Mouse (Mus musculus): ENCODE measurements at regions not wholly inside any gene's neighbourhood (a gene's known extent, or its start where the extent isn't known, plus 50 kb on each side); places are given as distances from the start of the nearest gene placed in this dataset.

DNA sequence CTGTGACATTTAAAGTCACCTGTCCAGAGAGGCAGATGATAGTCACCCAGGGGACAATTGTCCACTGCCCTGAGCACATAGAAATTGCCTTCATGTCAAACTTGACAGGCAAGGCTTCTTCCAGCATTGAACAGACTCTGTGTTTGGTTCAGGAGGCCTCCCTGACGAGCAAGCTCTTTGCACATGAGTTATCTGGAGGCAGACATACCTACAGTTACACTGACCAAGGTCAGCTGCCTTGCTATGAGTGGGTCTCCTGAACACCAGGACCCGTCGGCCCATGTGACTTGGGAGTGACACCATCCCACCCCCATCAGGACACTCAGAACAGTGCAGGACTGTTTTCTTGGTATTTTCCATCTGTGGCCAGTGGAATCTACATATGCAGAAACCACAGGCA lies 282.3 kb upstream of the Irx4 start:
- no peak for DNase-seq (ENCODE audit: low spot score)
- 63% methylated on average over 3 of the region's 3 CpGs for WGBS
- Histone ChIP-seq H3K4me2 (ENCODE audit: low read depth, low read length) (no peak overlapping the region), H3K9ac (ENCODE audit: low read depth, low read length) (no peak overlapping the region), H3K4me3 (ENCODE audit: low read depth, low read length) (no peak overlapping the region), H3K9me3 (ENCODE audit: control insufficient read depth, low read length) (no peaks in the 10 kb centered on the region), H3K36me3 (ENCODE audit: control insufficient read depth, insufficient read depth, low read length) (no peaks in the 10 kb centered on the region), H3K27ac (replicated peaks; ENCODE audit: low read depth, low read length) (no peak overlapping the region), H3K27me3 (replicated peaks; ENCODE audit: control insufficient read depth, insufficient read depth, low read length) (no peaks in the 10 kb centered on the region), H3K4me1 (ENCODE audit: control insufficient read depth, insufficient read depth, low read length) (no peaks in the 10 kb centered on the region)
- no peak for ATAC-seq (ENCODE audit: low read depth)

DNA sequence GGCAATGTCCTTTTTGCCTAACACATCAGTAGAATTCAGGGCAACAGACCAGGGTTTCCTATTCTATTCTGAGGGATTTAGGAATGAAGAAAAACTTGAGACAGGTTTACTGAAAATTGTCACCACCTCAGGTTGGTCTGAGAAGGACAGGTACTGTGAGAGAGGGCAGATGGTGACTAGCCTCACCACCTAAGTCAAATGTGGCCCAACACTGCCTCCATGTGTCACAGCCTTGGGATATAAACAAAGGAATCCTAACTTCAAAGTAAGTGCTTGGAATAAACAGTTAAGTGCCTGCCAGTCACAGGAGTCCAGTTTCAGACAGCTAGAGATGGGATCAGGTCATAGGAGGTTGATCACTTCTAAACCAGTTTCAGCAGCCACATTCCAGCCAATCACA lies 281.3 kb upstream of the Irx4 start:
- H3K4me2 ChIP-seq (ENCODE audit: low read depth, low read length), result no peak overlapping the region
- no peaks in the 10 kb centered on the region for H3K9me3 ChIP-seq (ENCODE audit: control insufficient read depth, low read length)
- H3K9ac ChIP-seq (ENCODE audit: low read depth, low read length), result no peak overlapping the region
- no peaks in the 10 kb centered on the region for H3K36me3 ChIP-seq (ENCODE audit: control insufficient read depth, insufficient read depth, low read length)
- DNase-seq (ENCODE audit: low spot score) (no peak), ATAC-seq (ENCODE audit: low read depth) (no peak)
- H3K27me3 ChIP-seq (replicated peaks; ENCODE audit: control insufficient read depth, insufficient read depth, low read length), result no peaks in the 10 kb centered on the region
- no peaks in the 10 kb centered on the region for H3K4me1 ChIP-seq (ENCODE audit: control insufficient read depth, insufficient read depth, low read length)
- no peak overlapping the region for H3K27ac ChIP-seq (replicated peaks; ENCODE audit: low read depth, low read length)
- no peak overlapping the region for H3K4me3 ChIP-seq (ENCODE audit: low read depth, low read length)

DNA sequence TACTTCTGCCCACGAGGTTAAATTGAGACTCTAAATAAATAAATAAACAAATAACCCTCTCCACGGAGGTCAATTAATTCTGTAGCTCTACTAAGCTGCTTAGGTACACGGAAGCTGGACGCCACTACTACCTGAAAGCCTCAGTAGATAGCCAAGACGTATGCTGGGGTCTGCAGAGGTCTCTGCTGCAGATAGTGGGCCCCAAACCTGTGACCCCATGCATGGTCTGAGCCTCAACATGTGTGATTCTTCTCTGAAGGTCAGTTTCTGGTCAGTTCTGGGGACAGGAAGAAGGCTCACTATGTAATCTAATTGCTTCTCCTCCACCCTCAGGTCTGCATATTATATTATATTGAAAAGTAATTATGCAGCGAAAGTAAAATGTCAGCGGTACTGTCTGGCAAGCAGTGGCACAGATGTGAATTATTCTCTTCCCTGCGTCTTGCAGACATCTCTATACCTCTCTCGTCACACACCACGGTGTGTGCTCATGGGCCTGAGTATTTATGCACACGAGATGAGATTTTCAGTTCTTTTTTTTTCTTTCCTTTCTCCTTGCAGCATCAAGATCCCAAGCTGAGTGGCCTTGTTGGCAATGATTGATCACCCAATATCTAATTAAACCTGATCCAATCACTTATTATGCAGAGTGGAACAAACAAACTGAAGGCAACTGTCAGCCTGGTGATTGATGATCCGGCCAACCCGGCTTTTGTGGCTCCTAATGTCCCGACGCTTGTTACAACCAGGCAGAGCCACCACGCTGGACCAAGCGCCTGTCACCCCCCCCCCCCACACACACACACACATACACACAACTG lies 267.5 kb upstream of the Irx4 start:
- no peaks in the 10 kb centered on the region for H3K9me3 ChIP-seq (ENCODE audit: control insufficient read depth, low read length)
- ATAC-seq (ENCODE audit: low read depth) (no peak), DNase-seq (ENCODE audit: low spot score) (no peak)
- no peaks in the 10 kb centered on the region for H3K27me3 ChIP-seq (replicated peaks; ENCODE audit: control insufficient read depth, insufficient read depth, low read length)
- H3K9ac ChIP-seq (ENCODE audit: low read depth, low read length), result no peak overlapping the region
- no peak overlapping the region for H3K27ac ChIP-seq (replicated peaks; ENCODE audit: low read depth, low read length)
- no peaks in the 10 kb centered on the region for H3K4me1 ChIP-seq (ENCODE audit: control insufficient read depth, insufficient read depth, low read length)
- H3K4me2 ChIP-seq (ENCODE audit: low read depth, low read length), result no peak overlapping the region
- H3K36me3 ChIP-seq (ENCODE audit: control insufficient read depth, insufficient read depth, low read length), result no peaks in the 10 kb centered on the region
- WGBS, result 68% methylated on average over 17 of the region's 17 CpGs
- no peak overlapping the region for H3K4me3 ChIP-seq (ENCODE audit: low read depth, low read length)

DNA sequence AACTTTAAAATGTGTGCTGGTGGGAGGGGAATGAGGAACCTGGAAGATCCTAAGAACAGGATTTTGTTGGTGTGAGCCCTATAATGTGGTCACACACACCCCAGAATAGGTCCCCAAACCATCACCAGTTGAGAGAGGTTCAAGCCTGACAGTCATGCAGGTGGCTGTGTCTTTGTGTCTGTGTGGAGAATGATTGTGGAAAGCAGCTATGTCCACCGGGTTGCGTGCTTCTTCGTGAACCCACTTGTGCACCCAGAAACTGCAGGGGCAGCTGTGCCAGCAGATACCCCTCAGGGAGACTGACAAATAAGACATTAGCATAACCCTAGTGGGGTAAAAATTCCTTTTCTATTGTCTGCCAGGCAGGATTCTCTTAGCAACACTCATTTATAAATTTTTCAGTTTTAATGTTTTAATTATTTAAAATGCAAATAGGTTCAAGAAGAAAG lies 266.8 kb upstream of the Irx4 start:
- Histone ChIP-seq H3K27ac (replicated peaks; ENCODE audit: low read depth, low read length) (no peak overlapping the region), H3K4me1 (ENCODE audit: control insufficient read depth, insufficient read depth, low read length) (no peaks in the 10 kb centered on the region), H3K4me3 (ENCODE audit: low read depth, low read length) (no peak overlapping the region), H3K27me3 (replicated peaks; ENCODE audit: control insufficient read depth, insufficient read depth, low read length) (no peaks in the 10 kb centered on the region), H3K36me3 (ENCODE audit: control insufficient read depth, insufficient read depth, low read length) (no peaks in the 10 kb centered on the region), H3K9ac (ENCODE audit: low read depth, low read length) (no peak overlapping the region), H3K9me3 (ENCODE audit: control insufficient read depth, low read length) (no peaks in the 10 kb centered on the region), H3K4me2 (ENCODE audit: low read depth, low read length) (no peak overlapping the region)
- WGBS, result 89% methylated on average over 3 of the region's 3 CpGs
- no peak for ATAC-seq (ENCODE audit: low read depth)
- DNase-seq (ENCODE audit: low spot score), result no peak

DNA sequence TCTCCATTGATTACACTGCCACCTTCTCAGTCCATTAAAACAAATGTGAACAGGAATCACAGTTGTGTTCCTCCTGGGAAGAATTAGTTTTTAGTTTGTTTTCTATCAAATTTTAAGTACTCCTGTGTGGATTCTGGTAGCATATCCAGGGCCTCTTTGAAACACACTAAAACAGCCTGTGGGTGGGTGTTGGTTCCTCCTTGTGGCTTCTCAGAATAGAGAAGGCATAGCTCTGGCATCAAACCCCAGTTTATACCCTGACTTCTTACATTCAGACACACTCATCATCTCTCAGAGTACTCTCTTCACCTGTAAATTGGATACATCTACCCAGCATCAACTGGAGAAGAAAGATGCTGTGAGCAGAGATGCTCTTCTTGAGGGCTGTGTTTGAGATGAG lies 265.7 kb upstream of the Irx4 start:
- Histone ChIP-seq H3K4me3 (ENCODE audit: low read depth, low read length) (no peak overlapping the region), H3K27me3 (replicated peaks; ENCODE audit: control insufficient read depth, insufficient read depth, low read length) (no peaks in the 10 kb centered on the region), H3K27ac (replicated peaks; ENCODE audit: low read depth, low read length) (no peak overlapping the region), H3K4me1 (ENCODE audit: control insufficient read depth, insufficient read depth, low read length) (no peaks in the 10 kb centered on the region), H3K36me3 (ENCODE audit: control insufficient read depth, insufficient read depth, low read length) (no peaks in the 10 kb centered on the region), H3K9me3 (ENCODE audit: control insufficient read depth, low read length) (no peaks in the 10 kb centered on the region), H3K4me2 (ENCODE audit: low read depth, low read length) (no peak overlapping the region), H3K9ac (ENCODE audit: low read depth, low read length) (no peak overlapping the region)
- DNase-seq (ENCODE audit: low spot score) (no peak), ATAC-seq (ENCODE audit: low read depth) (no peak)

DNA sequence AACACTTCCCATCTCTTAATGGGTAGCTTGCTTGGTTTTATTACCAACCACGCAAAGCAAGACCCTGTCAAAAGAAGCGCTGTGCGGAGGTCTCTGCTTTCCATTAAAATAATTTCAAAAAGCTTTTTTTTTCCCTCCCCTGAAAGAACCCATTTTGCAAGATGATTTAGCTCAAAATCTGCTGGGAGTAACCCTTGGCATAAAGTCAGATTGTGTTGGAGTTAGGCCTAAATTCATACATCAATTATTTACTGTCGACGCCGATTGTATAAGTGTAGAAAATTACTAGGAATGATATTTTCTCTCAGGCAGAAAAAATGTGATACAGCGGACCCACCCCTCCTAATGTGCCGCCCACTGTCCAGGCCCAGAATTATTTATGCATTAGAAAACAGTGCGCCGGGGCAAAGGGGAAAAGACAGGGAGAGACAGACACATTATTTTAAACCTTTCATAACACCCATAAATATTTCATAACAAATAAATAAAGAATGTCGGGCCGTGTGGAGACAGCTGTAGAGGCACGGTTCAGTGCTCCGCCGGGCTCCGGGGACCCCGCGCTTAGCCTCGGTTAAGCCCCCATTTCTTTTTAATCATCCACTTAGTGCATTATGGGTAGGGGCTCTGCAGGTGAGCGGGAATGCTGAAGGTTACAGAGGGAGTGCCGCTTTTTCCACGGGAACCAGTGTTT lies 251.3 kb upstream of the Irx4 start:
- H3K9ac ChIP-seq (ENCODE audit: low read depth, low read length), result no peak overlapping the region
- H3K4me1 ChIP-seq (ENCODE audit: control insufficient read depth, insufficient read depth, low read length), result no peaks in the 10 kb centered on the region
- H3K27me3 ChIP-seq (replicated peaks; ENCODE audit: control insufficient read depth, insufficient read depth, low read length), result no peaks in the 10 kb centered on the region
- DNase-seq (ENCODE audit: low spot score) (peak; percentile 20), ATAC-seq (ENCODE audit: low read depth) (peak; percentile 47; the same call in 1 of the 2 replicates)
- H3K36me3 ChIP-seq (ENCODE audit: control insufficient read depth, insufficient read depth, low read length), result no peaks in the 10 kb centered on the region
- H3K4me3 ChIP-seq (ENCODE audit: low read depth, low read length), result no peak overlapping the region
- peak overlapping the region; percentile 27; the same call in 1 of the 2 replicates for H3K4me2 ChIP-seq (ENCODE audit: low read depth, low read length)
- no peak overlapping the region for H3K27ac ChIP-seq (replicated peaks; ENCODE audit: low read depth, low read length)
- 44% methylated on average over 22 of the region's 22 CpGs for WGBS
- H3K9me3 ChIP-seq (ENCODE audit: control insufficient read depth, low read length), result no peaks in the 10 kb centered on the region

DNA sequence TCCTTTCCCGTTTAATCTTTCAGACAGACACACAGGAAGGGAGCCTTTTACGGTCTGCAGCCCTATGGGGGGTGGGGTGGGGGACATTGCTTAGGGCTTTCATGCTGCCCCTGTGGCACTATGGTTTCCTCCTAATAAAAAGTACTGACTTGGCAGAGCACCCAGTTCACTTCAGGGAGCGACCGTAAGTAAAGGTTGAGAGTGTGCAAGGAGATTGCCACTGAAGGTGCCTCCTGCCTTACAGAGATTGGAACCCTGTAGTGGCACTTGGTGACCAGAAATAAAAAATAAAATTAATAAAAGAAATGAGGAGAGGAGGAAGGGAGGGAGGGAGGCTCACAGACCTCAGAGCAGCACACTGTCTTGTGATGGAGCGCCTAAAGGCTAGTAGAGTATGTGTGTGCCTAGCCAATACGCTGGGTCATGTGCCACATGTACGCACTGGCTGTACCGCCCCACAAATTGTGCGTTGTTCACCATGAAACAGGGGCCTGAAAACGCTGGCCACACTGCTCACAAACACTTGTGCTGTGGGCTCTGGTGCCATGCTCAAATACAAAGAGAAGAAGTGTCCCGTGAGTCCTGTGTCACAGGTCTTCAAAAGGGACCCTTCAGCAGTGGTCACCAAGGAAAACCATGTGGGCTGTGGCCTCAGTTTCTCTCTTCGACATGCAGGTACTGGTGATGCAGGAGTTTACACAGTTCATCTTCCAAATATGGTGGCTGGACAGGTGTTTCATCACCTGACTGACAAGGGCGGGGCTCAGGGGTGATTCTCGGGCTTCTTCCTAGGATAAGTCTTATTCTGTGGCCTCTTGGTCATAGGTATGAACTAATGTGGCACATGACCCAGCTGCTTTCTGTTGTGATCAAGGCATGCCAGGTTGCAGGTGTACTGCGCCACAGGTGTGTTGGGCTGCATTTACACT lies 250.5 kb upstream of the Irx4 start:
- Histone ChIP-seq H3K4me3 (ENCODE audit: low read depth, low read length) (no peak overlapping the region), H3K9me3 (ENCODE audit: control insufficient read depth, low read length) (no peaks in the 10 kb centered on the region), H3K27ac (replicated peaks; ENCODE audit: low read depth, low read length) (no peak overlapping the region), H3K4me1 (ENCODE audit: control insufficient read depth, insufficient read depth, low read length) (no peaks in the 10 kb centered on the region), H3K27me3 (replicated peaks; ENCODE audit: control insufficient read depth, insufficient read depth, low read length) (no peaks in the 10 kb centered on the region), H3K4me2 (ENCODE audit: low read depth, low read length) (peak overlapping the region; percentile 27; the same call in 1 of the 2 replicates), H3K9ac (ENCODE audit: low read depth, low read length) (no peak overlapping the region), H3K36me3 (ENCODE audit: control insufficient read depth, insufficient read depth, low read length) (no peaks in the 10 kb centered on the region)
- 87% methylated on average over 15 of the region's 15 CpGs for WGBS
- DNase-seq (ENCODE audit: low spot score) (no peak), ATAC-seq (ENCODE audit: low read depth) (no peak)

DNA sequence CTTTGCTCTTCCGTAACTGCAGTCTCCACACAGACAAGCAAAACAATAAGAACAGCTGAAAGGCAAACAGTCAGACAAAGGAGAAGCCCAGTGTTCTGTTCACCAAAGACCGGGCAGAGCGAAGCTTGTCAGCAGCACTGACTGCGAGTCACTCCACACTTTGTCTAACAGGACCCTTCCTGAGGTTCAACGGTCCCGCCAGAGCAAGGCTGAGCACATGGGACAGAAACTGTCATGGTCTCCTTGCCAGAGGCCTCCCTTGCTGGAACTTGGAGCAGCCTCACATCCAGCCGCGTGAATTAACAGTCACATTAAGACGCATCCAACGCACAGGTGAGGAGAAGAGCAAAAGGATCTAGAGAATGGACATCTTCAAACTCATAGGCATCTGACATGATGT lies 241.1 kb upstream of the Irx4 start:
- WGBS, result 84% methylated on average over 10 of the region's 10 CpGs

More for the DNA sequence above, 241.1 kb upstream of the Irx4 start:
- no peaks in the 10 kb centered on the region for H3K9me3 ChIP-seq (ENCODE audit: control insufficient read depth, low read length)
- no peaks in the 10 kb centered on the region for H3K36me3 ChIP-seq (ENCODE audit: control insufficient read depth, insufficient read depth, low read length)
- H3K27me3 ChIP-seq (replicated peaks; ENCODE audit: control insufficient read depth, insufficient read depth, low read length), result no peaks in the 10 kb centered on the region
- H3K9ac ChIP-seq (ENCODE audit: low read depth, low read length), result no peak overlapping the region
- ATAC-seq (ENCODE audit: low read depth), result no peak
- no peak overlapping the region for H3K27ac ChIP-seq (replicated peaks; ENCODE audit: low read depth, low read length)
- DNase-seq (ENCODE audit: low spot score), result no peak
- no peak overlapping the region for H3K4me3 ChIP-seq (ENCODE audit: low read depth, low read length)
- H3K4me2 ChIP-seq (ENCODE audit: low read depth, low read length), result no peak overlapping the region
- no peaks in the 10 kb centered on the region for H3K4me1 ChIP-seq (ENCODE audit: control insufficient read depth, insufficient read depth, low read length)

All from embryonic facial prominence, embryonic 14.5 days (tissue).